Mouse (Mus musculus): ENCODE data around the gene Akr1c19. TPM values are rescaled to one million over a fixed set of nuclear protein-coding genes. Genes with fewer than 3 reads are reported as not detected.
"Not testable (repeated sequence)": the region's sequence is repeated elsewhere in the genome, so short reads cannot be mapped to it uniquely, and the experiment has no call there.

Gene Akr1c19
- polyA plus RNA-seq, 1 experiment from 2014 or later, result 1.4 TPM

DNA sequence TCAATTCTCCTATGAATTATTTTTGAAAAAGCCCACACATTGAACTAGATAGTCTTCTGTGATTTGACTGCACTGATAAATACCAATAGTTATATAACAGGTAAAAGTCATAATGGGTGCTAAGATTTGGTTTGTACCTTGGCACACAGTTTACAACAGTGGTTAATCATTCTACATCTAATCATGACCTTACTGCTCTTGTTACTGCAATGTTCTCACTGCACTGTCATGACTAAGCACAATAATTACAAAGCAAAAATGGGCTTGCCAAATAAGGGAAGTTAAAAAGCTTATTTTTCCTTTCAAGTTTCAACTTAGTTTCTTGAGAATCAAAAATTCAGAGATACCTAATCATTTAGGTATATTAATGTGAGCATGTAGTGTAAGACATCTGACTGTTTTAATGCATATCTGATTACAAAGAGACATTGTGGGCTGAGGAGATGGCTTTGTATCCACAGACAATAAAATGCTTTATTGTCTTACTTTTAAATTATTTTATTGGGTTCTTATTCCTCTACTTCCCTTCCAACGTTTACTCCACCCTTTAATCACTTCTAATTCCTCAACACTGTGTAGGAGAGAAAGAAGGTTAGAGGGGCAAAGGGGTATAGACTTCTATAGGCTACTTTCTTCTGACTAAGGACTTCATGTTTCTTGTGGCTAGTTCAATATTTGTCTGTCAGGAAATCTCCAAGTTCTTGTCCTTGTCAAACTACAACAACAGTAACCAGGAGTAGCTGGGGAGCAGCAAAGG is 22.2 kb upstream of the Akr1c19 start:
- H3K9me3 ChIP-seq (ENCODE audit: control insufficient read depth, low read length), result no peaks in the 10 kb centered on the region
- H3K27ac ChIP-seq (replicated peaks in 1 of 2; ENCODE audit: control insufficient read depth in 1 of 2, insufficient read depth in 1 of 2, low read depth in 2 of 2, low read length in 2 of 2), result no peak overlapping the region
- no peaks in the 10 kb centered on the region for H3K27me3 ChIP-seq (ENCODE audit: control insufficient read depth, insufficient read depth, low read length)
- H3K4me2 ChIP-seq (ENCODE audit: low read length), result no peak overlapping the region
- no peak overlapping the region for H3K9ac ChIP-seq (ENCODE audit: low read length)
- ATAC-seq (ENCODE audit: insufficient number of reproducible peaks, insufficient read depth, low FRiP score, low read depth), result no peak
- no peaks in the 10 kb centered on the region for H3K36me3 ChIP-seq (ENCODE audit: control insufficient read depth, insufficient read depth, low read length)
- no peaks in the 10 kb centered on the region for H3K4me1 ChIP-seq (ENCODE audit: control insufficient read depth in 2 of 2, insufficient read depth in 2 of 2, low read length in 2 of 2)
- no peak overlapping the region for H3K4me3 ChIP-seq (ENCODE audit: control insufficient read depth in 1 of 2, insufficient read depth in 1 of 2, low read depth in 1 of 2, low read length in 2 of 2)
- 28% methylated on average over 1 of the region's 1 CpGs for WGBS

DNA sequence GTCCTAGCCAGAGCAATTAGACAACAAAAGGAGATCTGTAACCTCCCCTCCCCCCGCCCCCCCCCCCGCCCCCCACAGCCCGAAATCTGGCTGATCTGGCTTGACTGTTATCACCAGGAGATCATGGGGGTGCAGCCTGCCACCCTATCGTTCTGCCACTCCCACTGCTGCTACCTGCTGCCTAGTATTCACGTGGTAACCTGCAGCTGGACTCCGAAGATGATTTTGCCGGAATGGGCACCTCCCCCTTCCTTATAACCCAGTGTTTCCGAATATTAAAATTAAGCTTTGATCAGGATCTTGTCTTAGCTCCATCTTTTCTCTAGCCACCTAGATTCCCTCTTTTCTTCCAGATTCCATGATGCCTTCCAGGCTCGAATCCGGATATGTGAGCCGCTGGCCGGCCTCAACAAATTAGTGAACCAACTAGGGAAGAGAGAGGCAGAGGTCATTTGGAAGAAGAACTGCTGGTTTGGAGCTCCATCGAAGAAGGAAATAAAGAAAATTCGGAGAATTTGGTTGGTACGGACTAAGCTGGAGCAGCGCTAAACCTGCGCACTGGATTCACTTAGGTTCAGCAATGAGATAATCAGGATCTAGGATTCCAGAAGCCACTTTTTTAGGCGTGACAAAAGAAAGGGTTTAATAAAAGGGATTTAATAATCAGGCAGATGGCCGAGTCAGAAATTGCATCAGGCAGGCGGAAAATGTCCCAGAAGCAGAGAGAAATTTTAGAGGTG is 16.8 kb upstream of the Akr1c19 start:
- no peaks in the 10 kb centered on the region for H3K36me3 ChIP-seq (ENCODE audit: control insufficient read depth, insufficient read depth, low read length)
- no peak overlapping the region for H3K4me2 ChIP-seq (ENCODE audit: low read length)
- 74% methylated on average over 19 of the region's 20 CpGs for WGBS
- H3K9ac ChIP-seq (ENCODE audit: low read length), result no peak overlapping the region
- H3K4me3 ChIP-seq (ENCODE audit: control insufficient read depth in 1 of 2, insufficient read depth in 1 of 2, low read depth in 1 of 2, low read length in 2 of 2), result no peak overlapping the region
- no peak for ATAC-seq (ENCODE audit: insufficient number of reproducible peaks, insufficient read depth, low FRiP score, low read depth)
- no peaks in the 10 kb centered on the region for H3K4me1 ChIP-seq (ENCODE audit: control insufficient read depth in 2 of 2, insufficient read depth in 2 of 2, low read length in 2 of 2)
- no peaks in the 10 kb centered on the region for H3K9me3 ChIP-seq (ENCODE audit: control insufficient read depth, low read length)
- H3K27ac ChIP-seq (replicated peaks in 1 of 2; ENCODE audit: control insufficient read depth in 1 of 2, insufficient read depth in 1 of 2, low read depth in 2 of 2, low read length in 2 of 2), result no peak overlapping the region
- no peaks in the 10 kb centered on the region for H3K27me3 ChIP-seq (ENCODE audit: control insufficient read depth, insufficient read depth, low read length)

DNA sequence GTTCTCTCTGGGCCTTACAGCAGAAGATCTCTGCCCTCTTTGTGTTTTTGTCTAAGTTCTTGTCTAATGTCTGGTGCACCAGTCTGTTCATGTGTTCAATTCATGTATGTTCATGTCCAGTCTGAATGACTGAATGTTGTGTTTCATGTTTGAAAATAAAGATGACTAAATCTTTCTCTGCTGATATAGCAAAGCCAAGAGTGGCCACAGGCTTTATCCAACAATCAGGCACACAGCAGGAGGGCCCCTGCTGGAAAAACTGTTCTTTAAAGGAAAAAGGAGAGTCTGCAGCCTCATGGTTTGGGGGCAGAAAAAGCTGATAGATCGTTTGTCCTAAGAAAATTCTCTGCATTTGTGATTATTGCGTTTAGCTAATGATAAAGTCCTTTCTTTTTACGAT is 16.2 kb upstream of the Akr1c19 start:
- H3K36me3 ChIP-seq (ENCODE audit: control insufficient read depth, insufficient read depth, low read length), result no peaks in the 10 kb centered on the region
- H3K4me3 ChIP-seq (ENCODE audit: control insufficient read depth in 1 of 2, insufficient read depth in 1 of 2, low read depth in 1 of 2, low read length in 2 of 2), result no peak overlapping the region
- no peaks in the 10 kb centered on the region for H3K27me3 ChIP-seq (ENCODE audit: control insufficient read depth, insufficient read depth, low read length)
- no peaks in the 10 kb centered on the region for H3K4me1 ChIP-seq (ENCODE audit: control insufficient read depth in 2 of 2, insufficient read depth in 2 of 2, low read length in 2 of 2)
- H3K9ac ChIP-seq (ENCODE audit: low read length), result no peak overlapping the region
- 52% methylated on average over 3 of the region's 3 CpGs for WGBS
- no peak overlapping the region for H3K4me2 ChIP-seq (ENCODE audit: low read length)
- no peaks in the 10 kb centered on the region for H3K9me3 ChIP-seq (ENCODE audit: control insufficient read depth, low read length)
- no peak for ATAC-seq (ENCODE audit: insufficient number of reproducible peaks, insufficient read depth, low FRiP score, low read depth)
- no peak overlapping the region for H3K27ac ChIP-seq (replicated peaks in 1 of 2; ENCODE audit: control insufficient read depth in 1 of 2, insufficient read depth in 1 of 2, low read depth in 2 of 2, low read length in 2 of 2)

DNA sequence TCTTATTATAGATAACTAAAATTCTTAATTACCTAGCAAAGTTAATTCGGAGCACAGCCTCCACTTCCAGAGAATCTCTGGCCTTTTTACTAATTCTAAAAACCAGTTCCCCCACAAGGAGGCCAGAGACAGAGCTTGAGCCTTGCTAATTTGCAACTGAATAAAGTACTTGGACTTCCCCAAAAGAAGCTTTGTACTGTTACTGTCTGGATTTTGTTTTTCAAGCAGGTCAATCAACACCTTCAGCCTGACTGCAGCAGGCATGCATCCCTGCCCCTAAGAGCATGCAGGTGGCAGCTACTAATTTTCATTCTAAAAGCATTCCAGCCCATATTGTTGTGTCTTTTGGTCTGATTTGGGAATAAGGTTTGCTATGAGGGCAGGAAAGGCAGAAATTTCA is 13.0 kb upstream of the Akr1c19 start:
- not testable (repeated sequence) for H3K36me3 ChIP-seq (ENCODE audit: control insufficient read depth, insufficient read depth, low read length); H3K27me3 ChIP-seq (ENCODE audit: control insufficient read depth, insufficient read depth, low read length); ATAC-seq (ENCODE audit: insufficient number of reproducible peaks, insufficient read depth, low FRiP score, low read depth); H3K4me2 ChIP-seq (ENCODE audit: low read length); H3K27ac ChIP-seq (replicated peaks in 1 of 2; ENCODE audit: control insufficient read depth in 1 of 2, insufficient read depth in 1 of 2, low read depth in 2 of 2, low read length in 2 of 2); H3K4me1 ChIP-seq (ENCODE audit: control insufficient read depth in 2 of 2, insufficient read depth in 2 of 2, low read length in 2 of 2); H3K9ac ChIP-seq (ENCODE audit: low read length); H3K9me3 ChIP-seq (ENCODE audit: control insufficient read depth, low read length); H3K4me3 ChIP-seq (ENCODE audit: control insufficient read depth in 1 of 2, insufficient read depth in 1 of 2, low read depth in 1 of 2, low read length in 2 of 2)
- WGBS, result 54% methylated on average over 1 of the region's 1 CpGs

DNA sequence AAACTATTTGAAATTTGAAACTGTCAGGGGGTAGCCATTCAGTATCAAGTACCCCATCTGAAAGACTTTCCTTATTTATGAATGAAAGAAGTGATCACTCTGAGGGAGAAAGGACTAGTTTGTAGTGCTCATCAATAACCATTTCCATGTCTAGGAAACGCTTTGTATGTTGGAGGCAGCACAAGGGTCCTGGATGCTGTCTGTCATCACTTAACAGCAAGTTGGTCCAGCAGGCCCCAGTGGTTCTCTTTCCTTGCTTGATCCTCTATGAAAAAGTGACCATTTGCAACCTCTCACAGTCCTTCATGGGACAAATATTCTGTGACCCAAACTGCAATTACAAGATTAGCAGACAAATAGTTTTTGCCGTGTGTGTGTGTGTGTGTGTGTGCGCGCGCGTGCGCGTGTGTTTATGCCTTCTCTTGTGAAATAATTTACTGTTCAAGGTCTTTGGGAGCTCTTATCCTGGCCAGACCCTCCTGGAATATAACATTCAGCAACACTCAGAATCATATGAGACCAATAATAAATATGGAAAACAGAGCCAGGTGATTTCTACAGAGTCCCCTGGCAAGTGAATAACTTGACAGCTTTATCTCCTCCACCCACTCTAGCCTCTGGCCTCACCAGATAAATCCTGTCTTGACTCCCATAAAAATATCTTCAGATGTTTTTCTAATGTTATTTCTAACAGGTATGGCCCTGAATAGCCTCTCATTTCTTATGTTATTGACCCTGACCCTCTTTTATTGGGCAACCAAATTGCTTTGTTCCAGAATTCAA is 2.5 kb downstream of the Akr1c19 start:
- H3K4me1 ChIP-seq (ENCODE audit: control insufficient read depth in 2 of 2, insufficient read depth in 2 of 2, low read length in 2 of 2), result no peaks in the 10 kb centered on the region; a peak in 1 of 4 replicates
- no peaks in the 10 kb centered on the region for H3K27me3 ChIP-seq (ENCODE audit: control insufficient read depth, insufficient read depth, low read length)
- no peak overlapping the region for H3K27ac ChIP-seq (replicated peaks in 1 of 2; ENCODE audit: control insufficient read depth in 1 of 2, insufficient read depth in 1 of 2, low read depth in 2 of 2, low read length in 2 of 2)
- WGBS, result 79% methylated on average over 8 of the region's 8 CpGs
- H3K4me3 ChIP-seq (ENCODE audit: control insufficient read depth in 1 of 2, insufficient read depth in 1 of 2, low read depth in 1 of 2, low read length in 2 of 2), result no peak overlapping the region
- H3K4me2 ChIP-seq (ENCODE audit: low read length), result no peak overlapping the region
- H3K9me3 ChIP-seq (ENCODE audit: control insufficient read depth, low read length), result no peaks in the 10 kb centered on the region
- no peak overlapping the region for H3K9ac ChIP-seq (ENCODE audit: low read length)
- no peak for ATAC-seq (ENCODE audit: insufficient number of reproducible peaks, insufficient read depth, low FRiP score, low read depth)
- no peaks in the 10 kb centered on the region for H3K36me3 ChIP-seq (ENCODE audit: control insufficient read depth, insufficient read depth, low read length)

DNA sequence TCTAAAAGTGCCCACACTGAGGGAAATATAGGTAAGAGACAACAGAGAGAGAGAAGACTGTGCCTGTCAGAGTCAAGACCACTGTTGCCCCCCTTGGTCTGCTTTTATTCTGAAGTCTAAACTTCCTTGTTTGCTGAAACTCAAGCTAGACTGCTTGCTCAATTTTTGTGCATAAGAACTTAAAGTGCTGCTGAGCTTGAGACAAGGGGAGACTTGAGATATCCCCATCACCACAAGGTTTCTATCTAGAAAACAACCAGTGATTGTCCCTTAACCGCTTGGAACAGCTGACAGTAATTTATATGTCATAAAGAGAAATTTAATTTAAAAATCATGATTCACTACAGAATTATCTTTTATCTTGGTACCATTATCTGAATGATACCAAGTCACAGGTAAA is 4.6 kb downstream of the Akr1c19 start:
- Histone ChIP-seq H3K9me3 (ENCODE audit: control insufficient read depth, low read length) (no peaks in the 10 kb centered on the region), H3K4me2 (ENCODE audit: low read length) (no peak overlapping the region), H3K9ac (ENCODE audit: low read length) (no peak overlapping the region), H3K36me3 (ENCODE audit: control insufficient read depth, insufficient read depth, low read length) (no peaks in the 10 kb centered on the region), H3K27me3 (ENCODE audit: control insufficient read depth, insufficient read depth, low read length) (no peaks in the 10 kb centered on the region), H3K4me1 (ENCODE audit: control insufficient read depth in 2 of 2, insufficient read depth in 2 of 2, low read length in 2 of 2) (no peaks in the 10 kb centered on the region; a peak in 1 of 4 replicates), H3K4me3 (ENCODE audit: control insufficient read depth in 1 of 2, insufficient read depth in 1 of 2, low read depth in 1 of 2, low read length in 2 of 2) (no peak overlapping the region), H3K27ac (replicated peaks in 1 of 2; ENCODE audit: control insufficient read depth in 1 of 2, insufficient read depth in 1 of 2, low read depth in 2 of 2, low read length in 2 of 2) (no peak overlapping the region)
- no peak for ATAC-seq (ENCODE audit: insufficient number of reproducible peaks, insufficient read depth, low FRiP score, low read depth)
- 78% methylated on average over 1 of the region's 1 CpGs for WGBS

DNA sequence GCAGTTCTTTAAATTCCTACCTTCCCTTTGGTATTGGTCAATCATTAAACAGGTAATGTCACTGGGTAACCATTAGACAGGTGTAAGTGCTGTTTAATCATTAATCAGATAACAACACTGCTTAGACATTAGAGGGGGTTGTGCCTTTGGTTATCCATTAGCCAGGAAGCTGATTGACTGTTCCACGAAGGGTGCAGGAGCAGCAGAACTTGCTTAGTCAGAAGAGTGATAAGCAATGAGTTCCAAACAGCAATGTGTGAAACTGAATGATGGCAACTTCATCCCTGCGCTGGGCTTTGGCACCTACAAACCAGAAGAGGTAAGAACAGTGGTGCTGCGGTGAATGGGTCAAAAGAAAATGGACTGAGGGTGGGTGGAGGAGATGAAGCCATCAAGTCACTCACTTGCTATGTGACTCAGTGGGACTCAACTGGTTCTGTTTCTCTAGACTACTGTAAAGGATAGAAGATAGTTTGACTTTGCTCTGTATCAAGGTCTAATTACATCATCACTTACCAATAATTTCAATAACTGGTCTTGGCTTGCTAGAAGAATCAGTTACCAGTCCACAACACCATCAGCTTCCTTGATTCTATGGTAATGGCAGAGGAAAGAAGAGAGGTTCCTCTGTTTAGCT is 5.2 kb downstream of the Akr1c19 start:
- WGBS, result 68% methylated on average over 3 of the region's 3 CpGs
- H3K4me3 ChIP-seq (ENCODE audit: control insufficient read depth in 1 of 2, insufficient read depth in 1 of 2, low read depth in 1 of 2, low read length in 2 of 2), result no peak overlapping the region
- H3K27ac ChIP-seq (replicated peaks in 1 of 2; ENCODE audit: control insufficient read depth in 1 of 2, insufficient read depth in 1 of 2, low read depth in 2 of 2, low read length in 2 of 2), result no peak overlapping the region
- H3K9ac ChIP-seq (ENCODE audit: low read length), result no peak overlapping the region
- ATAC-seq (ENCODE audit: insufficient number of reproducible peaks, insufficient read depth, low FRiP score, low read depth), result no peak
- no peaks in the 10 kb centered on the region; a peak in 1 of 4 replicates for H3K4me1 ChIP-seq (ENCODE audit: control insufficient read depth in 2 of 2, insufficient read depth in 2 of 2, low read length in 2 of 2)
- no peak overlapping the region for H3K4me2 ChIP-seq (ENCODE audit: low read length)
- H3K27me3 ChIP-seq (ENCODE audit: control insufficient read depth, insufficient read depth, low read length), result no peaks in the 10 kb centered on the region
- no peaks in the 10 kb centered on the region for H3K9me3 ChIP-seq (ENCODE audit: control insufficient read depth, low read length)
- no peaks in the 10 kb centered on the region for H3K36me3 ChIP-seq (ENCODE audit: control insufficient read depth, insufficient read depth, low read length)

Data from heart, embryonic 14.5 days (tissue).